Mouse (Mus musculus) midbrain, embryonic 15.5 days (tissue): ENCODE measurements around the gene Rala. TPM values are rescaled to one million over a fixed set of nuclear protein-coding genes. Genes with fewer than 3 reads are reported as not detected.

Source experiments
- ATAC-seq: fragments of 200-750 bp; cut with Nextera tagmentation; replicated peaks from 2 replicates; pipeline ENCODE4 v1.8.0; 2017; ENCODE audit warnings: moderate TSS enrichment
- H3K27ac ChIP-seq: fragments of 300-500 bp; sonication (generic); 2 replicates; pipeline ENCODE4 v1.5.1; 2015; ENCODE audit warnings: mild to moderate bottlenecking, inconsistent platforms
- H3K27me3 ChIP-seq: fragments of 300-500 bp; sonication (generic); replicated peaks from 2 replicates; pipeline ENCODE4 v1.6.1; 2015; ENCODE audit warnings: inconsistent platforms
- H3K36me3 ChIP-seq: fragments of 300-500 bp; sonication (generic); replicated peaks from 2 replicates; pipeline ENCODE4 v1.6.1; 2015; ENCODE audit warnings: inconsistent platforms
- H3K4me1 ChIP-seq: fragments of 300-500 bp; sonication (generic); 2 replicates; pipeline ENCODE4 v1.6.1; 2015; ENCODE audit warnings: inconsistent platforms
- H3K4me2 ChIP-seq: fragments of 300-500 bp; sonication (generic); 2 replicates; pipeline ENCODE4 v1.6.1; 2015; ENCODE audit warnings: inconsistent platforms, mild to moderate bottlenecking, moderate library complexity
- H3K4me3 ChIP-seq: fragments of 300-500 bp; sonication (generic); 2 replicates; pipeline ENCODE4 v1.5.1; 2015; ENCODE audit warnings: mild to moderate bottlenecking, inconsistent platforms
- H3K9ac ChIP-seq: fragments of 300-500 bp; sonication (generic); 2 replicates; pipeline ENCODE4 v1.6.1; 2015; ENCODE audit warnings: mild to moderate bottlenecking, inconsistent platforms
- H3K9me3 ChIP-seq: fragments of 300-500 bp; sonication (generic); 2 replicates; pipeline ENCODE4 v1.6.1; 2016; ENCODE audit warnings: inconsistent platforms
- WGBS: fragments of 180-500 bp; shearing (Covaris S2); methylation state at CpG from one replicate; pipeline ENCODE4 v1.1.7; 2015; ENCODE audit warnings: mixed read lengths; 5-methylcytosine and 5-hydroxymethylcytosine counted together
- polyA plus RNA-seq: library from polyadenylated mRNA; unstranded; fragments of >200 nt; fragmentation: Nextera tagmentation; extraction: Ambion mirVana; gene quantifications from 2 replicates; pipeline ENCODE4 v1.2.1, GENCODE M21; 2015

Gene Rala
- polyA plus RNA-seq, 1 experiment from 2014 or later: 199 TPM

- Histone ChIP-seq H3K4me2 (no peak overlapping the region), H3K4me1 (peaks cover 5% of the 10 kb centered on the region; the same call in 1 of the 2 replicates), H3K36me3 (no peaks in the 10 kb centered on the region), H3K27me3 (no peaks in the 10 kb centered on the region), H3K9me3 (no peaks in the 10 kb centered on the region), H3K9ac (no peak overlapping the region), H3K4me3 (no peak overlapping the region), H3K27ac (no peak overlapping the region)
- 89% methylated on average over 6 of the region's 6 CpGs for WGBS
- no peak for ATAC-seq
Measured at GRCm38 (mm10) chr13:17860536-17860935, 83.5 kb downstream of the Rala start.

GRCm38 (mm10) chr13:17859365-17860033 is 84.5 kb downstream of the Rala start:
- Histone ChIP-seq H3K4me2 (no peak overlapping the region), H3K27ac (no peak overlapping the region), H3K27me3 (no peaks in the 10 kb centered on the region), H3K36me3 (no peaks in the 10 kb centered on the region), H3K9me3 (no peaks in the 10 kb centered on the region), H3K4me1 (peaks cover 8% of the 10 kb centered on the region; the same call in 1 of the 2 replicates), H3K4me3 (no peak overlapping the region), H3K9ac (no peak overlapping the region)
- no peak for ATAC-seq
- WGBS: 79% methylated on average over 13 of the region's 13 CpGs

- Histone ChIP-seq H3K9ac (no peak overlapping the region), H3K4me1 (peaks cover 8% of the 10 kb centered on the region; the same call in 1 of the 2 replicates), H3K4me3 (no peak overlapping the region), H3K27ac (no peak overlapping the region), H3K9me3 (no peaks in the 10 kb centered on the region), H3K4me2 (no peak overlapping the region), H3K27me3 (no peaks in the 10 kb centered on the region), H3K36me3 (no peaks in the 10 kb centered on the region)
- 67% methylated on average over 9 of the region's 9 CpGs for WGBS
- no peak for ATAC-seq
Measured at GRCm38 (mm10) chr13:17857046-17857445, 87.0 kb downstream of the Rala start.

- Histone ChIP-seq H3K27me3 (no peaks in the 10 kb centered on the region), H3K27ac (no peak overlapping the region), H3K9ac (no peak overlapping the region), H3K4me1 (peaks cover 8% of the 10 kb centered on the region; the same call in 1 of the 2 replicates), H3K36me3 (no peaks in the 10 kb centered on the region), H3K9me3 (no peaks in the 10 kb centered on the region), H3K4me2 (peak overlapping the region; percentile 19), H3K4me3 (no peak overlapping the region)
- 6% methylated on average over 13 of the region's 13 CpGs for WGBS
- ATAC-seq: peak; percentile 64
Measured at GRCm38 (mm10) chr13:17855492-17856138, 88.4 kb downstream of the Rala start.

- Histone ChIP-seq H3K9ac (no peak overlapping the region), H3K4me1 (peaks cover 8% of the 10 kb centered on the region; the same call in 1 of the 2 replicates), H3K4me2 (no peak overlapping the region), H3K27ac (no peak overlapping the region), H3K9me3 (no peaks in the 10 kb centered on the region), H3K27me3 (no peaks in the 10 kb centered on the region), H3K36me3 (no peaks in the 10 kb centered on the region), H3K4me3 (no peak overlapping the region)
- ATAC-seq: no peak
- 65% methylated on average over 6 of the region's 6 CpGs for WGBS
Measured at GRCm38 (mm10) chr13:17854755-17855154, 89.3 kb downstream of the Rala start.

GRCm38 (mm10) chr13:17843336-17843735 is 100.7 kb downstream of the Rala start:
- Histone ChIP-seq H3K27ac (no peak overlapping the region), H3K4me1 (no peaks in the 10 kb centered on the region), H3K36me3 (no peaks in the 10 kb centered on the region), H3K4me3 (no peak overlapping the region), H3K27me3 (no peaks in the 10 kb centered on the region), H3K9ac (no peak overlapping the region), H3K9me3 (no peaks in the 10 kb centered on the region), H3K4me2 (no peak overlapping the region)
- WGBS: 79% methylated on average over 2 of the region's 2 CpGs
- no peak for ATAC-seq

- no peaks in the 10 kb centered on the region for H3K4me1 ChIP-seq
- no peak overlapping the region for H3K4me2 ChIP-seq
- no peak overlapping the region for H3K9ac ChIP-seq
- WGBS: 36% methylated on average over 4 of the region's 4 CpGs
- no peaks in the 10 kb centered on the region for H3K36me3 ChIP-seq
- H3K4me3 ChIP-seq: no peak overlapping the region
- no peak overlapping the region for H3K27ac ChIP-seq
- H3K27me3 ChIP-seq: no peaks in the 10 kb centered on the region
- no peak for ATAC-seq
- H3K9me3 ChIP-seq: no peaks in the 10 kb centered on the region
Measured at GRCm38 (mm10) chr13:17842756-17843155, 101.3 kb downstream of the Rala start.

GRCm38 (mm10) chr13:17839137-17839536 is 104.9 kb downstream of the Rala start:
- Histone ChIP-seq H3K27me3 (no peaks in the 10 kb centered on the region), H3K4me1 (no peaks in the 10 kb centered on the region)
- no peak for ATAC-seq

GRCm38 (mm10) chr13:17838484-17838851 is 105.6 kb downstream of the Rala start:
- H3K9me3 ChIP-seq: no peaks in the 10 kb centered on the region
- ATAC-seq: peak; percentile 73
- no peak overlapping the region for H3K9ac ChIP-seq
- H3K4me3 ChIP-seq: no peak overlapping the region
- H3K27me3 ChIP-seq: no peaks in the 10 kb centered on the region
- WGBS: 31% methylated on average over 4 of the region's 4 CpGs
- no peak overlapping the region for H3K27ac ChIP-seq
- H3K4me2 ChIP-seq: no peak overlapping the region
- no peaks in the 10 kb centered on the region for H3K36me3 ChIP-seq
- H3K4me1 ChIP-seq: no peaks in the 10 kb centered on the region

More at GRCm38 (mm10) chr13:17839137-17839536, 104.9 kb downstream of the Rala start:
- H3K9me3 ChIP-seq: no peaks in the 10 kb centered on the region
- H3K27ac ChIP-seq: no peak overlapping the region
- WGBS: 93% methylated on average over 5 of the region's 5 CpGs
- no peak overlapping the region for H3K4me2 ChIP-seq
- H3K36me3 ChIP-seq: no peaks in the 10 kb centered on the region
- no peak overlapping the region for H3K4me3 ChIP-seq
- H3K9ac ChIP-seq: no peak overlapping the region

GRCm38 (mm10) chr13:17837610-17838483 is 106.2 kb downstream of the Rala start:
- H3K9ac ChIP-seq: no peak overlapping the region
- WGBS: 44% methylated on average over 16 of the region's 16 CpGs
- ATAC-seq: peak; percentile 65
- no peaks in the 10 kb centered on the region for H3K9me3 ChIP-seq
- H3K4me3 ChIP-seq: no peak overlapping the region
- H3K4me2 ChIP-seq: no peak overlapping the region; the same call in 1 of the 2 replicates
- H3K36me3 ChIP-seq: no peaks in the 10 kb centered on the region
- no peaks in the 10 kb centered on the region for H3K4me1 ChIP-seq
- H3K27ac ChIP-seq: no peak overlapping the region
- no peaks in the 10 kb centered on the region for H3K27me3 ChIP-seq

GRCm38 (mm10) chr13:17836808-17837207 is 107.2 kb downstream of the Rala start:
- 85% methylated on average over 7 of the region's 7 CpGs for WGBS
- Histone ChIP-seq H3K4me1 (no peaks in the 10 kb centered on the region), H3K4me3 (no peak overlapping the region), H3K36me3 (no peaks in the 10 kb centered on the region), H3K27me3 (no peaks in the 10 kb centered on the region), H3K9ac (no peak overlapping the region), H3K9me3 (no peaks in the 10 kb centered on the region), H3K4me2 (no peak overlapping the region), H3K27ac (no peak overlapping the region)
- ATAC-seq: no peak

- no peak overlapping the region for H3K9ac ChIP-seq
- H3K36me3 ChIP-seq: no peaks in the 10 kb centered on the region
- no peak overlapping the region for H3K4me2 ChIP-seq
- WGBS: 82% methylated on average over 3 of the region's 3 CpGs
- H3K4me1 ChIP-seq: no peaks in the 10 kb centered on the region
- no peaks in the 10 kb centered on the region for H3K9me3 ChIP-seq
- ATAC-seq: no peak
- no peak overlapping the region for H3K27ac ChIP-seq
- H3K4me3 ChIP-seq: no peak overlapping the region
- H3K27me3 ChIP-seq: no peaks in the 10 kb centered on the region
Measured at GRCm38 (mm10) chr13:17832940-17833339, 111.1 kb downstream of the Rala start.
